Mouse (Mus musculus) CH12.LX (cell line): ENCODE data around the gene Ptch2. TPM values are rescaled to one million over a fixed set of nuclear protein-coding genes. Genes with fewer than 3 reads are reported as not detected.

Experiments
- DNase-seq: peaks from one replicate; pipeline ENCODE4 v3.0.0-alpha.2; 2013; ENCODE audit errors: extremely low read depth
- H3K27ac ChIP-seq: 2 replicates; pipeline ENCODE4 v1.5.1; 2012; ENCODE audit warnings: low read depth, mild to moderate bottlenecking, control low read depth, moderate library complexity; ENCODE audit not compliant: insufficient read depth
- H3K27me3 ChIP-seq: replicated peaks from 2 replicates; pipeline ENCODE3; 2012; ENCODE audit warnings: inconsistent platforms
- H3K36me3 ChIP-seq, 2 experiments: replicated peaks in 1 of 2; 2 replicates each; pipeline versions ENCODE3 to v1.6.1; 2012; ENCODE audit warnings: inconsistent platforms in 1 of 2, low read length in 1 of 2, mild to moderate bottlenecking in 1 of 2, mixed read lengths in 1 of 2, moderate library complexity in 1 of 2; ENCODE audit not compliant: control insufficient read depth in 1 of 2, insufficient read depth in 1 of 2
- H3K4me1 ChIP-seq, 2 experiments: 2 replicates each; pipeline ENCODE4 v1.6.1; 2012; ENCODE audit warnings: inconsistent platforms in 1 of 2, moderate library complexity in 1 of 2; ENCODE audit not compliant: insufficient read depth in 2 of 2, control insufficient read depth in 1 of 2
- H3K4me2 ChIP-seq: 2 replicates; pipeline ENCODE4 v1.6.1; 2012; ENCODE audit warnings: low read depth, mild to moderate bottlenecking, control low read depth; ENCODE audit not compliant: poor library complexity, insufficient read depth, severe bottlenecking
- H3K4me3 ChIP-seq, 3 experiments: fragments of 150-350 bp in 1 of 3; sonication (generic) in 1 of 3; replicated peaks in 1 of 3; 2 replicates each; pipeline versions ENCODE3 to v1.5.1; 2011 to 2012; ENCODE audit warnings: low read depth in 2 of 3, low read length in 2 of 3, mild to moderate bottlenecking in 2 of 3, moderate library complexity in 2 of 3, control low read depth in 1 of 3, improper control_type of control experiment in 1 of 3, inconsistent platforms in 1 of 3, mixed read lengths in 1 of 3; ENCODE audit not compliant: poor library complexity in 1 of 3
- H3K79me2 ChIP-seq: replicated peaks from 2 replicates; pipeline ENCODE4 v1.6.1; 2012; ENCODE audit warnings: mild to moderate bottlenecking, moderate library complexity; ENCODE audit not compliant: control insufficient read depth, poor library complexity, insufficient read depth, severe bottlenecking; ENCODE audit errors: extremely low read depth
- H3K9ac ChIP-seq: 2 replicates; pipeline ENCODE4 v1.6.1; 2012; ENCODE audit warnings: low read depth, mild to moderate bottlenecking, control low read depth, moderate library complexity; ENCODE audit not compliant: insufficient read depth
- H3K9me3 ChIP-seq: replicated peaks from 2 replicates; pipeline ENCODE3; 2012; ENCODE audit warnings: low read length, inconsistent platforms, mixed read lengths
- CHD1 ChIP-seq: IDR thresholded peaks from 2 replicates; pipeline ENCODE4 v1.6.1; 2012; ENCODE audit warnings: low read depth, low read length, improper control_type of control experiment, inconsistent platforms
- CHD2 ChIP-seq: IDR thresholded peaks from 2 replicates; pipeline ENCODE4 v1.6.1; 2011; ENCODE audit warnings: low read length, improper control_type of control experiment
- E2F4 ChIP-seq: IDR thresholded peaks from 2 replicates; pipeline ENCODE4 v1.6.1; 2011; ENCODE audit warnings: low read depth, low read length, improper control_type of control experiment; ENCODE audit not compliant: insufficient replicate concordance
- ELF1 ChIP-seq: IDR thresholded peaks from 2 replicates; pipeline ENCODE4 v1.6.1; 2014; ENCODE audit warnings: low read depth, mild to moderate bottlenecking, inconsistent platforms, low read length, improper control_type of control experiment
- EP300 ChIP-seq: IDR thresholded peaks from 2 replicates; pipeline ENCODE4 v1.6.1; 2011; ENCODE audit warnings: low read length, improper control_type of control experiment
- ETS1 ChIP-seq: conservative IDR thresholded peaks from 2 replicates; pipeline ENCODE4 v1.6.1; 2012; ENCODE audit warnings: low read depth, mild to moderate bottlenecking, inconsistent platforms, low read length, improper control_type of control experiment, moderate library complexity
- GABPA ChIP-seq: IDR thresholded peaks from 2 replicates; pipeline ENCODE4 v1.6.1; 2012; ENCODE audit warnings: low read depth, low read length, improper control_type of control experiment, inconsistent platforms; ENCODE audit not compliant: insufficient replicate concordance
- HCFC1 ChIP-seq: IDR thresholded peaks from 2 replicates; pipeline ENCODE4 v1.6.1; 2012; ENCODE audit warnings: low read depth, mild to moderate bottlenecking, inconsistent platforms, low read length, improper control_type of control experiment
- JUN ChIP-seq: IDR thresholded peaks from 2 replicates; pipeline ENCODE4 v1.6.1; 2011; ENCODE audit warnings: low read depth, mild to moderate bottlenecking, low read length, improper control_type of control experiment, moderate library complexity; ENCODE audit not compliant: insufficient read depth
- KAT2A ChIP-seq: IDR thresholded peaks from 2 replicates; pipeline ENCODE4 v1.6.1; 2012; ENCODE audit warnings: low read length, improper control_type of control experiment, inconsistent platforms; ENCODE audit not compliant: insufficient replicate concordance
- MAFK ChIP-seq: IDR thresholded peaks from 2 replicates; pipeline ENCODE4 v1.6.1; 2011; ENCODE audit warnings: low read length, improper control_type of control experiment; ENCODE audit not compliant: insufficient replicate concordance
- PAX5 ChIP-seq: IDR thresholded peaks from 2 replicates; pipeline ENCODE4 v1.6.1; 2012; ENCODE audit warnings: low read length, inconsistent platforms, mixed read lengths
- SIN3A ChIP-seq: IDR thresholded peaks from 2 replicates; pipeline ENCODE4 v1.6.1; 2012; ENCODE audit warnings: low read length, improper control_type of control experiment, inconsistent platforms
- SMC3 ChIP-seq: IDR thresholded peaks from 2 replicates; pipeline ENCODE4 v1.6.1; 2011; ENCODE audit warnings: low read depth, low read length, improper control_type of control experiment
- UBTF ChIP-seq: IDR thresholded peaks from 2 replicates; pipeline ENCODE4 v1.6.1; 2012; ENCODE audit warnings: low read depth, mild to moderate bottlenecking, inconsistent platforms, low read length, improper control_type of control experiment, moderate library complexity
- USF1 ChIP-seq: IDR thresholded peaks from 2 replicates; pipeline ENCODE4 v1.6.1; 2014; ENCODE audit warnings: low read depth, mild to moderate bottlenecking, inconsistent platforms, low read length, improper control_type of control experiment
- ZC3H11A ChIP-seq: IDR thresholded peaks from 2 replicates; pipeline ENCODE4 v1.6.1; 2012; ENCODE audit warnings: low read depth, mild to moderate bottlenecking, inconsistent platforms, low read length, improper control_type of control experiment
- ZKSCAN1 ChIP-seq: IDR thresholded peaks from 2 replicates; pipeline ENCODE4 v1.6.1; 2012; ENCODE audit warnings: low read depth, inconsistent platforms, low read length, improper control_type of control experiment, borderline replicate concordance
- ZMIZ1 ChIP-seq: IDR thresholded peaks from 2 replicates; pipeline ENCODE4 v1.6.1; 2012; ENCODE audit warnings: low read depth, mild to moderate bottlenecking, inconsistent platforms, low read length, improper control_type of control experiment
- ZNF384 ChIP-seq: IDR thresholded peaks from 2 replicates; pipeline ENCODE4 v1.6.1; 2012; ENCODE audit warnings: low read depth, low read length, improper control_type of control experiment, inconsistent platforms
- dilution Hi-C: fragments of 300-500 bp; cut with MboI; formaldehyde crosslinking; loops from 2 replicates; pipeline ENCODE4 v1.14.3; 2020; ENCODE audit warnings: low sequenced_read_pairs; ENCODE audit not compliant: extremely low pct_unique_long_range_greater_than_20kb, extremely low pct_ligation_motif_present
- in situ Hi-C: fragments of 300-500 bp; cut with MboI; formaldehyde crosslinking; loops from 3 replicates; pipeline ENCODE4 v1.14.3; 2019; ENCODE audit warnings: low sequenced_read_pairs, low pct_ligation_motif_present, low pct_unique_long_range_greater_than_20kb, mixed read lengths
- polyA plus RNA-seq: library from polyadenylated mRNA; unstranded; fragments of >175 nt; gene quantifications from 2 replicates; pipeline ENCODE4 v1.2.1, GENCODE M21; 2012; ENCODE audit warnings: low read depth; ENCODE audit not compliant: insufficient read length
- total RNA-seq, 2 experiments: library from RNA; depleted of rRNA; stranded (reverse); fragments of 300-350 nt in 1 of 2; fragments of >200 nt in 1 of 2; gene quantifications; 2 replicates each; pipeline ENCODE4 v1.2.3; 2012 to 2014

Gene Ptch2
- total and polyA plus RNA-seq, 3 experiments, result 0.21 to 0.79 TPM; not detected in 1

- Histone ChIP-seq H3K36me3 (peaks cover 51 to 69% of the 10 kb centered on the region in 2 experiments), H3K9ac (peak overlapping the region; percentile 34; the same call in 1 of the 2 replicates), H3K9me3 (no peaks in the 10 kb centered on the region), H3K4me1 (peaks cover 10 to 24% of the 10 kb centered on the region in 2 experiments), H3K27ac (no peak overlapping the region), H3K79me2 (peaks cover 37% of the 10 kb centered on the region), H3K27me3 (no peaks in the 10 kb centered on the region), H3K4me2 (peak overlapping the region; percentile 24; the same call in 1 of the 2 replicates), H3K4me3 (peak overlapping the region; percentile 45 to 100 (median 97))
- dilution Hi-C loops, result no loop called here
- no peak for DNase-seq
- TF ChIP-seq CHD1, result 0 out of 2 replicates have a peak, but pooled peaks have one; percentile 55
- no peak for TF ChIP-seq ZMIZ1
- in situ Hi-C loops, result no loop called here
These were observed 60.5 kb downstream of the Ptch2 start for GRCm38 (mm10) chr4:117156372-117156771.

- dilution Hi-C loops (no loop called here), in situ Hi-C loops (no loop called here)
- H3K4me1 ChIP-seq, result peaks cover 0 to 5% of the 10 kb centered on the region in 2 experiments; a peak in 1 of 4 replicates
- peaks cover 11% of the 10 kb centered on the region for H3K79me2 ChIP-seq
- H3K36me3 ChIP-seq, result peaks cover 39 to 64% of the 10 kb centered on the region in 2 experiments
- H3K9ac ChIP-seq, result no peak overlapping the region
- no peak for DNase-seq
- H3K27ac ChIP-seq, result no peak overlapping the region
- H3K9me3 ChIP-seq, result no peaks in the 10 kb centered on the region
- no peaks in the 10 kb centered on the region for H3K27me3 ChIP-seq
- no peak overlapping the region for H3K4me2 ChIP-seq
- TF ChIP-seq JUN (no peak), SMC3 (no peak), MAFK (no peak), GABPA (no peak), SIN3A (no peak), E2F4 (no peak), ETS1 (no peak), ZKSCAN1 (no peak), ELF1 (no peak), ZMIZ1 (no peak), ZNF384 (no peak), KAT2A (no peak), HCFC1 (no peak), CHD2 (no peak), UBTF (no peak), USF1 (no peak), ZC3H11A (no peak), PAX5 (no peak), EP300 (no peak)
- TF ChIP-seq, all 38 proteins: peak for 0
- H3K4me3 ChIP-seq, result no peak overlapping the region
These were observed 63.8 kb downstream of the Ptch2 start for GRCm38 (mm10) chr4:117159666-117160065.
